Mouse (Mus musculus) liver, postnatal 0 days (tissue): ENCODE measurements around the gene Tlnrd1.

Experiments used
- CTCF ChIP-seq: sonication (generic); IDR thresholded peaks from 2 replicates; pipeline ENCODE4 v1.5.1; 2016; ENCODE audit warnings: antibody characterized with exemption, low read depth
- EP300 ChIP-seq: IDR thresholded peaks from 2 replicates; pipeline ENCODE4 v1.6.1; 2016; ENCODE audit warnings: antibody characterized with exemption, low read depth, mild to moderate bottlenecking

GRCm38 (mm10) chr7:83898267-83898666 lies 14.2 kb upstream of the Tlnrd1 start:
- TF ChIP-seq CTCF (no peak), EP300 (peak; percentile 92)
